Mouse (Mus musculus): ENCODE measurements around the gene Avpr1b. TPM values are rescaled to one million over a fixed set of nuclear protein-coding genes. Genes with fewer than 3 reads are reported as not detected.

Avpr1b gene
- polyA plus RNA-seq, 1 experiment: 0.04 TPM

DNA sequence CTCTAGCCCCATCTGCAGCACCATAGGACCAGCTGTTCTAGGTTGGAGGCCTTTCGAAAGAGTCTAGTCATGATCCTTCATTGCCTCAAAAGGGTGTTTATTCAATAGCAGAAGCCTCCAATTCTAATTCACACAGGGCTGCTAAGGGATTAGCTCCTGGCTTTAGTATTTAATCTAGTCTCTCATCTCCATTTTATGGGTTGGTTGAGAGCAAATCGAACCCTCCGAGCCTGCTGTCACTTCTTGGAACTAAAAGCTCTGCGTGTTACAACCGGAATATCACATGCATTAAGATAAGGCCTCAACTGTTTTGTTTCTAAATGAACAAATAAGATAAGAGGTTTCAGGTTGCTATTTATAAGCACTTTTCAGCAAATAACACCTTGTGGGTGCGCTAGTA, 29.3 kb upstream of the Avpr1b start:
- TF ChIP-seq POLR2A (IDR thresholded peaks at IDR 0.05; ENCODE audit: low read depth, low read length): no peak
- no peak for TF ChIP-seq CTCF (IDR thresholded peaks at IDR 0.05; ENCODE audit: extremely low read depth, insufficient read length, insufficient replicate concordance, low read depth, low read length)
- whole genome bisulfite sequencing: 67% methylated on average over 6 of the region's 6 CpGs
- no peak overlapping the region for H3K27ac ChIP-seq (ENCODE audit: insufficient read depth, low read depth, low read length)
- H3K36me3 ChIP-seq (ENCODE audit: control insufficient read depth, insufficient read depth, low read length): no peaks in the 10 kb centered on the region
- no peaks in the 10 kb centered on the region for H3K27me3 ChIP-seq (ENCODE audit: control insufficient read depth, insufficient read depth, low read length)
- H3K4me1 ChIP-seq (ENCODE audit: control insufficient read depth, insufficient read depth, insufficient read length, low read length): no peaks in the 10 kb centered on the region
- H3K4me3 ChIP-seq (ENCODE audit: low read depth, low read length): no peak overlapping the region

DNA sequence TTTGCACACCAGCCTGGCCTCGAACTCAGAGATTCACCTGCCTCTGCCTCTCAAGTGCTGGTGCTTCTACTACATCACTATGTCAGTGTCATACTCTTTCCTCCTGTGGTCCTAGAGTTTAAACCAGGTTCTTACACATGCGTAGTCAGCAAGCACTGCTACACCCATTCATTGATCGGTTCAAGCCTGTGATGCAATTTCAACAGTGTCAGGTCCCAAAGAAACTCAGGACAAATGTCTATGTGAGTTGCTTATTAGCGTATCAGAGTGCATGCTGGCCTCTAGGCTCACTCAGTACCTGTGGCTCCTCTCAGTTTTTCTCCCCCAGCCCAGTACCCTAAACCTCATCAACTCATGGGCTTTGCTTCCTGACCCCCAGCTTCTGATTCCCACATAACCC, 28.6 kb upstream of the Avpr1b start:
- no peaks in the 10 kb centered on the region for H3K4me1 ChIP-seq (ENCODE audit: control insufficient read depth, insufficient read depth, insufficient read length, low read length)
- H3K27ac ChIP-seq (ENCODE audit: insufficient read depth, low read depth, low read length): no peak overlapping the region
- no peaks in the 10 kb centered on the region for H3K27me3 ChIP-seq (ENCODE audit: control insufficient read depth, insufficient read depth, low read length)
- H3K36me3 ChIP-seq (ENCODE audit: control insufficient read depth, insufficient read depth, low read length): no peaks in the 10 kb centered on the region
- no peak for TF ChIP-seq CTCF (IDR thresholded peaks at IDR 0.05; ENCODE audit: extremely low read depth, insufficient read length, insufficient replicate concordance, low read depth, low read length)
- TF ChIP-seq POLR2A (IDR thresholded peaks at IDR 0.05; ENCODE audit: low read depth, low read length): no peak
- no peak overlapping the region for H3K4me3 ChIP-seq (ENCODE audit: low read depth, low read length)
- 87% methylated on average over 4 of the region's 4 CpGs for WGBS

DNA sequence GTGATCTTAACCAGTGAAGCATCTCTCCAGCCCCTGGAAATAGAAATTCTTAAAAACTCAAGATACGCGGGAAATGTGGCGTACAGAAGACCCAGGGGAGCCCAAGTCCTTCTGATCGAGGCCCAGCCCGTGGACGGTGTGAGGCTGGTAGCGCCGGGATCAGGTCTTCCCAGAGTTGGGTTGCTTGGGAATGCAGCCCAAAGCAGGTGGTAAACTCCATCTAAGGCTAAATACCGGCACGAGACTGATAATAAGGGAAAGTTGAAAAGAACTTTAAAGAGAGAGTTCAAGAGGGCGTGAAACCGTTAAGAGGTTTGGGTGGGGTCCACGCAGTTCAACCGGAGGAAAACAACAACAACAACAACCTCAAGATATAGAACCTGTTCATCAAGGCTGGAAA, 25.3 kb upstream of the Avpr1b start:
- no peak for TF ChIP-seq POLR2A (IDR thresholded peaks at IDR 0.05; ENCODE audit: low read depth, low read length)
- no peak for TF ChIP-seq CTCF (IDR thresholded peaks at IDR 0.05; ENCODE audit: extremely low read depth, insufficient read length, insufficient replicate concordance, low read depth, low read length)

DNA sequence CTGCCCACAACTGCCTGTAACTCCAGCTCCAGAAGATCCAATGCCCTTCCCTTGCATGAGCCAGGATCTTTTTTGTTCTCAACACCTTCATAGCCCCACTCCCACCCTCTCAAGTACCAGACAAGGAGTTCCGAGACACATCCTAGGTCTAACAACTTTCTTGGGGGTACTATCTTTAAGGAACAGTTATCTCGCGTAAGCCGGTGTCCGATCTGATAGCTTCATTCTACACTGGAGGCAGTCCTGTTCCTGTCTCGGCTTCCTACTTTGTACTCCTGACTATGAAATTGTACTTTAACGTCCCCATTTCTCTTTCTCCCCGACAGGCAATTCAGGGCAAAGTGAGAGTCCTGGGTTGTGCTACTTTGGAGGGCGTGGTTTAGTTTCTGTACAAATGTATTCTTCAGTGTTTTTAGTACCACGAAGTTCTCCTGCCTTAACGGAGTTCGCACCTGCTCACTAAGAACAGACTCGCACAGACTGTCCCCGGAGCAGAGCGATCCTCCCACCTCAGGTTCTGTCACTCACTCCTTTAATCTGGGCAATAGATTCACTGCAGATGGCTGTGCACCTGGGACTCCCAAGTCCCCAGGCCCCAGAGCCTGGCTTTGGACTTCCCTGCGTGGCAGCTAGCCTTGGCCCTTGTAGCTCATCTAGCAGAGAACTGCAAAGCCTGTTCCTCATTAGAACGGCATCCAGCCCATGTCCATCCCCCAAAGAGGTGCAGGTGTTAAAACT, 19.9 kb upstream of the Avpr1b start:
- H3K4me1 ChIP-seq (ENCODE audit: control insufficient read depth, insufficient read depth, insufficient read length, low read length): no peaks in the 10 kb centered on the region
- TF ChIP-seq POLR2A (IDR thresholded peaks at IDR 0.05; ENCODE audit: low read depth, low read length) (no peak), CTCF (IDR thresholded peaks at IDR 0.05; ENCODE audit: extremely low read depth, insufficient read length, insufficient replicate concordance, low read depth, low read length) (no peak)
- WGBS: 59% methylated on average over 17 of the region's 17 CpGs
- H3K4me3 ChIP-seq (ENCODE audit: low read depth, low read length): no peak overlapping the region
- H3K27ac ChIP-seq (ENCODE audit: insufficient read depth, low read depth, low read length): no peak overlapping the region
- no peaks in the 10 kb centered on the region for H3K36me3 ChIP-seq (ENCODE audit: control insufficient read depth, insufficient read depth, low read length)
- H3K27me3 ChIP-seq (ENCODE audit: control insufficient read depth, insufficient read depth, low read length): no peaks in the 10 kb centered on the region

More for the DNA sequence above, 25.3 kb upstream of the Avpr1b start:
- no peaks in the 10 kb centered on the region for H3K4me1 ChIP-seq (ENCODE audit: control insufficient read depth, insufficient read depth, insufficient read length, low read length)
- 87% methylated on average over 14 of the region's 14 CpGs for WGBS
- H3K4me3 ChIP-seq (ENCODE audit: low read depth, low read length): no peak overlapping the region
- no peak overlapping the region for H3K27ac ChIP-seq (ENCODE audit: insufficient read depth, low read depth, low read length)
- no peaks in the 10 kb centered on the region for H3K36me3 ChIP-seq (ENCODE audit: control insufficient read depth, insufficient read depth, low read length)
- H3K27me3 ChIP-seq (ENCODE audit: control insufficient read depth, insufficient read depth, low read length): no peaks in the 10 kb centered on the region

DNA sequence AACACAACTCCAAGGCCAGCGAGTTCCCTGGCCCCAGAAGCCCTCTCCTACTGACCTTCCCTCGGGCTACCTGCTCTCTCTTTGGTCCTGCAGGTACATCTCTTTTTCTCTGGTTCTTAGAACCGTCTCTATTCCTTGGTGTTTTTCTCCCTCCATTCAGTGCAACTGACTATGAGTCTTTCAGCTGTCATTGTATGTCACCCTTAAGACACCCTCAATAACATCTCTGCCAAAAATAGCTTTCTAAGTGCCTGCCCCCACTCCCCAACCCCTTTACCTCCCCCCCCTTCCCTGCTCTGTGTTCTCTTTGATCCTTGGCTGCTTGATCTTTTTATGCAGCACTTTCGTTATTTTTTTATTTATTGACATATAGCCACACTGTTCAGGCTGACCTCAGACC, 18.6 kb upstream of the Avpr1b start:
- no peaks in the 10 kb centered on the region for H3K27me3 ChIP-seq (ENCODE audit: control insufficient read depth, insufficient read depth, low read length)
- no peak overlapping the region for H3K27ac ChIP-seq (ENCODE audit: insufficient read depth, low read depth, low read length)
- H3K4me3 ChIP-seq (ENCODE audit: low read depth, low read length): no peak overlapping the region
- TF ChIP-seq POLR2A (IDR thresholded peaks at IDR 0.05; ENCODE audit: low read depth, low read length) (no peak), CTCF (IDR thresholded peaks at IDR 0.05; ENCODE audit: extremely low read depth, insufficient read length, insufficient replicate concordance, low read depth, low read length) (no peak)
- H3K36me3 ChIP-seq (ENCODE audit: control insufficient read depth, insufficient read depth, low read length): no peaks in the 10 kb centered on the region
- no peaks in the 10 kb centered on the region for H3K4me1 ChIP-seq (ENCODE audit: control insufficient read depth, insufficient read depth, insufficient read length, low read length)
- 43% methylated on average over 4 of the region's 4 CpGs for WGBS

DNA sequence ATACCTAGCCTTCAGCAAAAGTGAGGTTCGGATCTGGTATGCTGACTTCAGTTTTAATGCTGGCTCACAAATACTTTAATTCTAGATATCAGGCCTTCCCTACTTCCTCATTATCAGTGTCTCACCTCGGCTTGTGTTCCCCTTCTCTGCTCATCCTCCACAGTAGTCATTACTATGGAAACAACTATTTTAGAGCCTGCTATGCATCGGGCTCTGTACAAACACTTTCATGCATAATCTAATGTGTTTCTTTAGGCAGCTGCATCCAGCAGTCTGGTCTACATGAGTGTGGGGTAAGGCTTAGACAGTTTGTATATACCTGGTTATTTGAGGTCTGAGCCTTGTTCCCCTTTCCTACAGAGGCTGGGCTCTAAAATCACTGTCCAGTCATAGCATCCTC, 15.4 kb upstream of the Avpr1b start:
- no peaks in the 10 kb centered on the region for H3K27me3 ChIP-seq (ENCODE audit: control insufficient read depth, insufficient read depth, low read length)
- no peaks in the 10 kb centered on the region for H3K36me3 ChIP-seq (ENCODE audit: control insufficient read depth, insufficient read depth, low read length)
- H3K4me3 ChIP-seq (ENCODE audit: low read depth, low read length): no peak overlapping the region
- H3K27ac ChIP-seq (ENCODE audit: insufficient read depth, low read depth, low read length): no peak overlapping the region
- WGBS: 77% methylated on average over 3 of the region's 3 CpGs
- TF ChIP-seq POLR2A (IDR thresholded peaks at IDR 0.05; ENCODE audit: low read depth, low read length) (no peak), CTCF (IDR thresholded peaks at IDR 0.05; ENCODE audit: extremely low read depth, insufficient read length, insufficient replicate concordance, low read depth, low read length) (no peak)
- no peaks in the 10 kb centered on the region for H3K4me1 ChIP-seq (ENCODE audit: control insufficient read depth, insufficient read depth, insufficient read length, low read length)

DNA sequence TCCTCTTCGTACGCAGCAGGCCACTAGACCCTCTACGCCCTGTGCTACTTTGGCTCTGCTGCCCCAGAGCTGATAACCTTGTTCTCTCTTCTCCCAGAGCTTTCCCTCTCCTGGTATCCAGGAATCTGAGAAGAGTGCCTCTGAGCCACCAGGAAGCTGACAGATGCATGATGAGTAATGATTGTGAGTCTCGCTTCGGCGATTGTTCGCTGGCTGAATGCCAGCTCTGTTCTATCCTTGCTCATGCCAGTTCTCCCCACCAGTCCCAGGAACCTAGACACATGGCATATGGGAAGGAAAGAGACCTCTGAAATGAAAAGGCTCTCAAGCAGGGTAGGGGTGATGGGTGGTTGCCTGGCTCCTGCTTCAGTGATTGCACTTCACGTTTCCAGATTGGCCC, 12.2 kb upstream of the Avpr1b start:
- no peak overlapping the region for H3K4me3 ChIP-seq (ENCODE audit: low read depth, low read length)
- no peaks in the 10 kb centered on the region for H3K27me3 ChIP-seq (ENCODE audit: control insufficient read depth, insufficient read depth, low read length)
- WGBS: 53% methylated on average over 8 of the region's 8 CpGs
- H3K36me3 ChIP-seq (ENCODE audit: control insufficient read depth, insufficient read depth, low read length): no peaks in the 10 kb centered on the region
- no peaks in the 10 kb centered on the region for H3K4me1 ChIP-seq (ENCODE audit: control insufficient read depth, insufficient read depth, insufficient read length, low read length)
- TF ChIP-seq CTCF (IDR thresholded peaks at IDR 0.05; ENCODE audit: extremely low read depth, insufficient read length, insufficient replicate concordance, low read depth, low read length): no peak
- no peak for TF ChIP-seq POLR2A (IDR thresholded peaks at IDR 0.05; ENCODE audit: low read depth, low read length)
- no peak overlapping the region for H3K27ac ChIP-seq (ENCODE audit: insufficient read depth, low read depth, low read length)

Data from small intestine, adult 2 months (tissue).